Mouse (Mus musculus) C2C12 (cell line): ENCODE data around the gene Izumo1r.

Experiments
- CEBPB ChIP-seq: IDR thresholded peaks from one replicate; pipeline ENCODE4 v1.6.1; 2011; ENCODE audit warnings: low read depth, mild to moderate bottlenecking, control low read depth, moderate library complexity
- CTCF ChIP-seq: IDR thresholded peaks from one replicate; pipeline ENCODE4 v1.5.1; 2011; ENCODE audit not compliant: control insufficient read depth, insufficient read depth, insufficient read length
- FOSL1 ChIP-seq: IDR thresholded peaks from one replicate; pipeline ENCODE4 v1.8.0; 2011; ENCODE audit warnings: mild to moderate bottlenecking, low read length; ENCODE audit not compliant: poor library complexity, insufficient read depth, severe bottlenecking
- MAX ChIP-seq: IDR thresholded peaks from one replicate; pipeline ENCODE4 v1.6.1; 2011; ENCODE audit warnings: mild to moderate bottlenecking, control low read depth
- MYOD1 ChIP-seq: IDR thresholded peaks from one replicate; pipeline ENCODE4 v1.6.1; 2011; ENCODE audit warnings: low read depth; ENCODE audit not compliant: control insufficient read depth, insufficient read length
- USF1 ChIP-seq: IDR thresholded peaks from one replicate; pipeline ENCODE4 v1.6.1; 2011; ENCODE audit warnings: low read depth, mild to moderate bottlenecking, control low read depth, moderate library complexity

DNA sequence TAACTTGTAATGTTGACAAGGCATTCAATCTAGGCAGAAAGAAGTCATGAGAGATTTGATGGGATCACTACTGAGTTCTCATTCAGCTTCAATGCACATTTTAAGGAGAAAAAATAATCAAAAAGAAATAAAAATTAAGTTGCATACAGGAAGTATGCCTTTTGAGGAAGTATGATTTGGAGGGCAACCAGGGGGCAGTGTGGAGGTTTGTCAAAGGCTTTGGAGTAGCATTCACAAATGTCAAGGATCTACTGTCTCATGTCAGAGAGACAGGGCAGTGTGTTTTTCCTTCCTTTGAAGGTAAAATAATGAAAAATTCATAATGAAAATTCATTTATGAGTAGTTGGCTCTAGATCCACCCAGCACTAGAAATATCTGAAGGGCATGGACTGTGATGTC lies 18.6 kb downstream of the Izumo1r start:
- TF ChIP-seq USF1, result no peak
- no peak for TF ChIP-seq CTCF
- TF ChIP-seq MAX, result no peak
- no peak for TF ChIP-seq FOSL1
- no peak for TF ChIP-seq MYOD1
- no peak for TF ChIP-seq CEBPB
